Mouse (Mus musculus) erythroblast, embryonic 14.5 days (primary cell): Measurements from ENCODE around the gene A030014E15Rik.
"Not testable (repeated sequence)": the region's sequence is repeated elsewhere in the genome, so short reads cannot be mapped to it uniquely, and the experiment has no call there.

Experiments
- GATA1 ChIP-seq: IDR thresholded peaks from 2 replicates; pipeline ENCODE4 v1.6.1; 2012; ENCODE audit warnings: low read length, inconsistent platforms, mixed read lengths
- TAL1 ChIP-seq: IDR thresholded peaks from 3 replicates; pipeline ENCODE4 v1.6.1; 2012; ENCODE audit warnings: low read length, inconsistent platforms, mixed read lengths

DNA sequence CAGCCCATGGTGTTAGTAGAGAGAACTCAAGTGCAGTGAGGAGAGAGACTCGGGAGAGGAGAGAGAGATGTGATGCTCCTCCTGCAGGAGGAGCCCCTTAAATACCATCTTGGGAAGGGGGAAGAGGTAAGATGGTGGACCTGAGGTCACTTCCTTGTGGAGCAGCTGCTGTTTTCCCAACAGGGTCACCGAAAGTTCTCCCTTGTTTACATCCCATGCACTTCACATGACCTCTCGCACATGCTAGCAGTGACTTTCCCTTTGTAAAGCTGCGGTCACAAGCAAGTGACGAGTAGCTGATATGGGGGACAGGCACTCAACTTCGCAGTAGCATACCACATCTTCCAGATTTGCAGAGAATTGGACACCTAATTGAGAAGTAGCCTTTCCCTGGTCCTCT lies 6.6 kb downstream of the A030014E15Rik start, which contains the start of gene Gm6217:
- TF ChIP-seq TAL1, GATA1: not testable (repeated sequence)
